9 mouse cellular contexts compared by ENCODE assay signal in genomic region chr5:88886349-88886667, GRCm38 (mm10). TPM values are rescaled to one million over a fixed set of nuclear protein-coding genes. Genes with fewer than 3 reads are reported as not detected.
A peak's percentile ranks its signal among the peaks of the same experiment; 100 is the strongest.
DNase-seq lines count a peak whose midpoint lies in the region; ATAC-seq and TF ChIP-seq lines count a peak whose summit lies in the region.
"Had no signal": no experiment of that assay in that cellular context is flagged by ENCODE, and none has a peak within 500 bp of the region (broad histone marks: within the 10 kb centered on the region; RNA-seq: fewer than 3 reads in every experiment).

No protein-coding gene starts in this region.

- peak overlapping the region; percentile 91 for H3K4me2 ChIP-seq in kidney, embryonic 15.5 days
- H3K4me2 ChIP-seq in embryonic facial prominence, embryonic 13.5 days = peak overlapping the region; percentile 94
- H3K4me2 ChIP-seq in hindbrain, postnatal 0 days (ENCODE audit: low read depth, low read length) = peak overlapping the region; percentile 89
- peak overlapping the region; percentile 48 for H3K4me2 ChIP-seq in myocyte (ENCODE audit: low read depth)

- H3K9ac ChIP-seq in kidney, embryonic 15.5 days = peak overlapping the region; percentile 67
- peak overlapping the region; percentile 83 for H3K9ac ChIP-seq in embryonic facial prominence, embryonic 13.5 days
- peak overlapping the region; percentile 73 for H3K9ac ChIP-seq in hindbrain, postnatal 0 days (replicated peaks; ENCODE audit: low read length)

- no peak for ATAC-seq in kidney, embryonic 15.5 days (replicated peaks; ENCODE audit: low FRiP score)
- ATAC-seq in embryonic facial prominence, embryonic 13.5 days (ENCODE audit: insufficient number of reproducible peaks, insufficient read depth, low FRiP score, low TSS enrichment, low read depth) = no peak; the same call in 1 of the 2 replicates
- ATAC-seq in hindbrain, postnatal 0 days = no peak

- DNase-seq in kidney, postnatal 10 days = no peak
- DNase-seq in hindbrain, postnatal 0 days (ENCODE audit: low spot score) = no peak
- DNase-seq in gastrocnemius, postnatal 14 days = no peak
- no peak for DNase-seq in right cerebral cortex, adult 18-20 months
- no peak for DNase-seq in yolk sac, embryonic 10.5 days (ENCODE audit: low spot score)

- H3K9me3 ChIP-seq in kidney, embryonic 15.5 days (replicated peaks) = no peaks in the 10 kb centered on the region
- H3K9me3 ChIP-seq in embryonic facial prominence, embryonic 13.5 days = no peaks in the 10 kb centered on the region
- H3K9me3 ChIP-seq in hindbrain, postnatal 0 days (ENCODE audit: low read length) = no peaks in the 10 kb centered on the region

- TF ChIP-seq CTCF in hindbrain, postnatal 0 days (IDR thresholded peaks at IDR 0.05; ENCODE audit: low read depth) = no peak

- H3K4me1 ChIP-seq in kidney, embryonic 15.5 days = peaks cover 17% of the 10 kb centered on the region
- peaks cover 10% of the 10 kb centered on the region for H3K4me1 ChIP-seq in embryonic facial prominence, embryonic 13.5 days
- no peaks in the 10 kb centered on the region for H3K4me1 ChIP-seq in hindbrain, postnatal 0 days (ENCODE audit: insufficient read depth, low read length)

- intact Hi-C loops in gastrocnemius, postnatal 14 days (cut with DNase I; ENCODE audit: low total_unique reads) = loop anchor here (10.0 kb wide), 1 partner anchor 498 kb away; no protein-coding TSS in a partner anchor

- H3K4me3 ChIP-seq in kidney, embryonic 15.5 days (replicated peaks) = peak overlapping the region; percentile 77
- peak overlapping the region; percentile 77 for H3K4me3 ChIP-seq in embryonic facial prominence, embryonic 13.5 days
- peak overlapping the region; percentile 81 for H3K4me3 ChIP-seq in hindbrain, postnatal 0 days (ENCODE audit: low read length)
- no peak overlapping the region for H3K4me3 ChIP-seq in myocyte

- H3K27ac ChIP-seq in kidney, embryonic 15.5 days = no peak overlapping the region
- H3K27ac ChIP-seq in embryonic facial prominence, embryonic 13.5 days = no peak overlapping the region
- no peak overlapping the region for H3K27ac ChIP-seq in hindbrain, postnatal 0 days

- no peaks in the 10 kb centered on the region for H3K36me3 ChIP-seq in kidney, embryonic 15.5 days
- no peaks in the 10 kb centered on the region for H3K36me3 ChIP-seq in embryonic facial prominence, embryonic 13.5 days
- H3K36me3 ChIP-seq in hindbrain, postnatal 0 days (ENCODE audit: insufficient read depth, low read length) = no peaks in the 10 kb centered on the region
- H3K36me3 ChIP-seq in myocyte (ENCODE audit: control insufficient read depth, insufficient read depth) = no peaks in the 10 kb centered on the region

- under 1% methylated on average over 14 of the region's 14 CpGs for WGBS in kidney, embryonic 15.5 days
- under 1% methylated on average over 14 of the region's 14 CpGs for WGBS in embryonic facial prominence, embryonic 13.5 days
- 2% methylated on average over 13 of the region's 14 CpGs for WGBS in hindbrain, postnatal 0 days

- peaks cover 31% of the 10 kb centered on the region for H3K27me3 ChIP-seq in kidney, embryonic 15.5 days
- peaks cover 29% of the 10 kb centered on the region for H3K27me3 ChIP-seq in embryonic facial prominence, embryonic 13.5 days
- H3K27me3 ChIP-seq in hindbrain, postnatal 0 days (ENCODE audit: insufficient read depth, low read length) = 0 out of 2 replicates have a peak, but pooled peaks cover 6% of the 10 kb centered on the region
- H3K27me3 ChIP-seq in myocyte (ENCODE audit: control insufficient read depth, insufficient read depth, insufficient read length) = peaks cover 45% of the 10 kb centered on the region

- no peaks in the 10 kb centered on the region for H3K79me2 ChIP-seq in myocyte (ENCODE audit: control insufficient read depth, insufficient read depth)

- TF ChIP-seq POLR2A in myocyte (IDR thresholded peaks at IDR 0.05; ENCODE audit: insufficient read length, low read depth) = no peak

- H3ac ChIP-seq in myocyte (ENCODE audit: control insufficient read depth, insufficient read length) = peak overlapping the region; percentile 34

TF ChIP-seq in myocyte, 11 proteins besides CTCF, POLR2A, EP300 and RAD21:
- no peak for TF ChIP-seq POLR2AphosphoS2 (IDR thresholded peaks at IDR 0.05; ENCODE audit: insufficient read length, low read depth)

RNA-seq across cellular contexts. Expression of gene Slc4a4, which starts 0.3 kb away (rescaled TPM):
- 8.1 and 8.4 TPM in 2 replicates for polyA plus RNA-seq in kidney, embryonic 15.5 days (2015; fragmentation: Nextera tagmentation; extraction: Ambion mirVana)
- 1.7 and 1.8 TPM in 2 replicates for polyA plus RNA-seq in embryonic facial prominence, embryonic 13.5 days (2015; fragmentation: Nextera tagmentation; extraction: Ambion mirVana)
- total RNA-seq in hindbrain, postnatal 0 days (2014; rRNA removed) = 68.8 and 73.0 TPM in 2 replicates
- polyA plus RNA-seq in hindbrain, postnatal 0 days (2015; fragmentation: Nextera tagmentation; extraction: Ambion mirVana) = 30.6 and 31.1 TPM in 2 replicates
- 0.04 TPM for polyA plus RNA-seq in myocyte (2012; fragmentation: generic; extraction: Trizol)
- total RNA-seq in gastrocnemius, postnatal 14 days (2021) = 1 to 10 TPM; 4.7 to 6.0 TPM
- total RNA-seq: granulocyte monocyte progenitor cell, adult 5-6 weeks had no signal
